Mouse (Mus musculus) yolk sac, embryonic 10.5 days (tissue): ENCODE results near the gene Fam168b.

Experiments used
- DNase-seq: peaks from one replicate; pipeline ENCODE4 v3.0.0-alpha.2; 2017; ENCODE audit warnings: low spot score

Gene Fam168b

GRCm38 (mm10) chr1:34842887-34843618 is at the start of gene Fam168b:
Fam168b (minus strand) TSS chr1:34843065.
- DNase-seq: peak; percentile 86

GRCm38 (mm10) chr1:34892466-34892865 is 49.6 kb upstream of the Fam168b start:
- DNase-seq: no peak

- DNase-seq: no peak
Observed at GRCm38 (mm10) chr1:34891559-34892289, 48.9 kb upstream of the Fam168b start.

GRCm38 (mm10) chr1:34883776-34884175 is 40.9 kb upstream of the Fam168b start:
- DNase-seq: no peak

DNA sequence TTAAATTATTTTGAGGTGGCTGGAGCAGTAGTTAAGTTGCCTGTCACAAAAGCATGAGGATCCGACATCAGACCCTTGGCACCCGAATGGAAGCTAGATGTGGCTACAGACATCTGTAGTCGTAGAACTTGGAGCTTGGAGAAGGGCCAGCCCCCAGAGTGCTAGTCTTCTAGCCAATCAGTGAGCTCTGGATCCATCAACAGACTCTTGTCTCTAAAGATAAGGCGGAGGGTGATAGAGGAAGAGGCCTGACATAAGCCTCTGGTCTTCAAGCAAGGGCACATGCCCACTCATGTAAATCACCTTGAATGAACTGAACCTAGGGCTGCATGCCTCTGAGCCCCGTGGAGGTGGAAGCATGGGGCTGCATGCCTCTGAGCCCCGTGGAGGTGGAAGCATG is 36.7 kb upstream of the Fam168b start:
- DNase-seq: no peak

GRCm38 (mm10) chr1:34873551-34873950 is 30.7 kb upstream of the Fam168b start:
- DNase-seq: no peak

DNA sequence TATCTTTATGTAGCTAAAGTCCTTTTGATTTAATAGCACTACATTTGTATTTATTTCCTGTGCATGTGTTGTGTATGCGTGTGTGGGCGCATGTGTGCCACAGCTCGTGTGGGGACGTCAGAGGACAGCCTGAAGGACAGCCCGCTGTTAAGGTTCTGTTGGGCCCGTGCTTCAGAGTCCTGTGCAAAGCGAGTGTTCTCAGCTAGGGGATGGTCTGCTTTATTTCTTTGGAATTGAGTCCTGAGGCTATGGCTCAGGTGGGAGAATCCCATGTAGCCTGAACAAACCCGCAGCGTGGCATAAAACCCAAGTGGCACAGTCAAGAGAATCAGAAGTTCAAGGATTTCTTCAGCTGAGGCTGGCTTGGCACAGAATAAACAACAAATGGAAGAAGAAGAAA is 28.3 kb upstream of the Fam168b start:
- no peak for DNase-seq

GRCm38 (mm10) chr1:34869231-34869630 is 26.4 kb upstream of the Fam168b start:
- no peak for DNase-seq

- DNase-seq: no peak
Observed at GRCm38 (mm10) chr1:34868391-34868790, 25.5 kb upstream of the Fam168b start.

GRCm38 (mm10) chr1:34867574-34867955 is 24.7 kb upstream of the Fam168b start:
- no peak for DNase-seq

- peak; percentile 68 for DNase-seq
Observed at GRCm38 (mm10) chr1:34866815-34867573, 24.1 kb upstream of the Fam168b start.

DNA sequence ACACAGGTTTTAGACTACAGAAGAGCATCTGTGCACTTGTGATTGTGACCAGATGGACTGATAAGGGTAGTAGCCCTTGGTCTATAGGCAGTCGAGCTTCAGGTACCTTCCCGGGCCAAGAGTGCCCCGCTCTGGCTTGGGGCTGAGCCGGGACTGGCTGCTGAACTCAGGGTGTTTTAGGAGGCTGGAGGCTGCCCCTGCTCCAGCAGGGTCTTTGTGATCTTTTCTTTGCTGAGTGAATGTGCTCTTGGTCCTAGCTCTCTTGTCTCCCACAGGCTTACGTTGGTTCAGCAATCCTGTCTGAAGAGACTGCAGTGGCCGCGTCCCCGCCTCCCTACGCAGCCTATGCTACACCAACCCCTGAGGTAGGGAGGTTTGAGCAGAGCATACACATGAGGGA is 23.0 kb upstream of the Fam168b start:
- DNase-seq: no peak

GRCm38 (mm10) chr1:34864243-34864642 is 21.4 kb upstream of the Fam168b start:
- DNase-seq: peak; percentile 44

- no peak for DNase-seq
Observed at GRCm38 (mm10) chr1:34863323-34863722, 20.5 kb upstream of the Fam168b start.

DNA sequence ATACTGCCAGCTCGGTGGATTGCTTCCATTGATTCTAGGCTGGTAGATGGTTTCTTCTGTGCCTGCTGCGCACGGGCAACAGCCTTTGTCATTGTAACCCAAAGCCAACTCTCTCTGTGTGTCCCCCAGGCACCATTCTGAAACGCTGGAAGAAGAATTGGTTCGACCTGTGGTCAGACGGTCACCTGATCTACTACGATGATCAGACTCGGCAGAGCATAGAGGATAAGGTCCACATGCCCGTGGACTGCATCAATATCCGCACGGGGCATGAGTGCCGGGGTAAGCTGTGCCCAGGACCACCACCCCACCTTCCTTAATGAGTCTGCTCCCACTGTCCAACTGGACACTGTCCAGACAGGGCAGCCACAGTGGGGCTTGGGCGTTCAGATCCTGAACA is 20.0 kb upstream of the Fam168b start:
- no peak for DNase-seq

- DNase-seq: no peak
Observed at GRCm38 (mm10) chr1:34860205-34860604, 17.3 kb upstream of the Fam168b start.

DNA sequence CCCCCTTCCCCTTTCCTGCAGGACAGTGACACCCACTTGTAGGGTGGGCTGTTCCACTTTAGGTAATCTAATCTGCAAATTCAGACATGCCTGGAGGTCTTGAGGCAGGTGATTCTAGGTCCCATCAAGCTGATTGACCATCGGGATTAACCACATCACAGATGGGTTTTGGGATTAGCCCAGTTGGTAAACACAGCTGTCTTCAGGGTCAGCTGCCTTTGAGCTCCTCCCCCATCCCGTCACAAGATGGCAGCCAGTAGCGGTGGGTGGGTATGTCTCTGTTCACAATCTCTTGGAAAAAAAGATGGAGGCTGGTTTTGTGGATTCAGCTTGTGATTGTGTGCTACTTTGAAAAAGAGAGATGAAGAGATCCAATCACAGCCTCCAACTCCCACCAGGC is 16.9 kb upstream of the Fam168b start:
- no peak for DNase-seq

DNA sequence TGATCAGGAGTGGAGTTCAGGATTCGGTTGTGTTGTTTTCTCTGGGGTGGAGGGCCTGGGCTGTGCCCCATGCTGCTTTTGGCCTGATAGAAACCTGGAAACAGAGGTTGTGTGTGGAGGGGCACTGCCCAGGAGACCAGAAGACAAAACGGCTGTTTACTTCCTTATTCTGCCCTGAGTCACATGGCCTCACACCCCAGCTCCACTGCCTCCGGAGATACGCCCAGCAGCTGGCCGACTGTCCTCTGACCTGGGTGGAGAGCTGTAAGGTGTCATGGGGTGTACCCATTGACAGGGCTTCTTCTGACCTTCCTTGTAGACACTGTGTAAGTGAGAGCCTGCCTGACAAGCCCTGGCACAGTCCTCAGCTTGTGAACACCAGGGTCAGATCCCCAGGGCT is 15.8 kb upstream of the Fam168b start:
- DNase-seq: peak; percentile 45

GRCm38 (mm10) chr1:34855056-34855739 is 12.3 kb upstream of the Fam168b start:
- peak; percentile 58 for DNase-seq

DNA sequence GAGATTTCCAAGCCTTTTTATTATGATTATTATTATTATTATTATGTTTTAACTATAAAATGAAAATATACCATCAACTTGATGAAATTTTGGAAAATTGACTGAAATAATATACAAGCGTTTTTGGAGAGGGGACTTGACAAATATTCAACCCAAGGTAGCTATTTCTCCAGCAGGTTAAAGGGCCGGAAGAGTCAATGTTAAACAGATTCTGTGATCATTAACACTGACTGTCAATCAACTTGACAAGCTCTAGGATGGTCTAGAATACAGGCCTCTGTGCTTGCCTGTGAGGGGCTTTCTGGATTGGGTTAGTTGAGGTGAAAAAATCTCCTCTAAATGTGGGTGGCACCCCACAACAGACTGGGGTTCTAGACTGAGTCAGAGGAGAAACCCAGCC is 10.9 kb upstream of the Fam168b start:
- DNase-seq: no peak

DNA sequence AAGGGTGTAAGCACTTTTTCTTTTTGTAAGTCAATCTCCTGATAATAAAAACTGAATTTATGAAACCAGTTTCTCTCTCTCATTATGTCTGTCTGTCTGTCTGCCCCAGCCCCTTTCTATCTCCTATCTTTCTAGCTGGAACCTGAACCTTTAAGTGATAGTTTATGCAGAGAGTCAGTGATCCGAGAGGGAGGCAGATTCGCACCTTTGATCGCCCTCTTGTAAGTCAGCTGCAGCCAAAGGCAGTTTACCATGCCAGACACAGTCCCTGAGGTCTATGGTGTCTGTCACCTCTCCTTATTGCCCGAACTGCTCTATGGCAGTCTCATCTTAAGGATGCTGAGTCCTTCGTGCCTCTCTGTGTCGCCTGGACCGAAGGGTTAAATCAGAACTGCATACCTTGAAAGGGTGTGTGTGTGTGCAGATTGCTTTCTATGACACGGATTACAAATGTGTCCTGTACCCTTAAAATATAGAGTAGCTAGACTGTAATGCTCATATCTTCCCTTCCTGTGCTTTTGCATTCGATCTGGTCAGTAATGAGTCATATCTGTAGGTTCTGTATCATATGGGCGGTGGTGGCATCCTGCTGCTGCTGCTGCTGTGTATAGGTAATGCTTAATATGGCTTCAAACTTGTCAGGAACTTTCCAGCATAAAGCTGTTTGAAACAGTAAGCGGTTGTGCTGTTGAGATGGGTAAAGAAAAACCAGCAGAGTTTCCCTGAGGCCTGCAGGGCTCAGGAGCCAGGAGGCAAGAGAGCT is 9.4 kb upstream of the Fam168b start:
- DNase-seq: no peak

DNA sequence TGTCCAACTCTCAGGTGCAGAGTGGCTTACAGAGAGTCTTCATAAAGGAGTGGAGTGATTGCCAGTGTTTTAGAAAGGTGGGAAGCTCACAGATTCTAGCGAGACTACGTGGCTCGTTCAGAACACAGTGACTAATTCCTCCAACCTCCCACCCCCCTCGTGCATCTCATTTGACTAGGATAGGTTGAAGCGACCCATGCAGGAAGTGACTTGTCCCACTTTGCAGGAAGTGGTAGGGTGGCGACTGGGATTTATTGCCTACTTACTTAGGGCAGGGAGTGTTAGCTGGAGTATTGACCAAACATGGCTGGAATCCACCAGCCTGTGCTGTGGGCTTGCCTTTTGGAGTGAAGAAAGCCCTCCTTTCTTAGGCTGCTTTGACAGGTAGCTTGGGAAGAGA is 8.7 kb upstream of the Fam168b start:
- peak; percentile 60 for DNase-seq
